Mouse (Mus musculus) cerebellum, postnatal 25 days (tissue): ENCODE results near the gene Nes.
A peak's percentile ranks its signal among the peaks of the same experiment; 100 is the strongest.

Source experiments
- DNase-seq, 2 experiments: peaks; one replicate each; pipeline ENCODE4 v3.0.0; 2021; ENCODE audit warnings: mixed read lengths in 2 of 2

Gene Nes

DNA sequence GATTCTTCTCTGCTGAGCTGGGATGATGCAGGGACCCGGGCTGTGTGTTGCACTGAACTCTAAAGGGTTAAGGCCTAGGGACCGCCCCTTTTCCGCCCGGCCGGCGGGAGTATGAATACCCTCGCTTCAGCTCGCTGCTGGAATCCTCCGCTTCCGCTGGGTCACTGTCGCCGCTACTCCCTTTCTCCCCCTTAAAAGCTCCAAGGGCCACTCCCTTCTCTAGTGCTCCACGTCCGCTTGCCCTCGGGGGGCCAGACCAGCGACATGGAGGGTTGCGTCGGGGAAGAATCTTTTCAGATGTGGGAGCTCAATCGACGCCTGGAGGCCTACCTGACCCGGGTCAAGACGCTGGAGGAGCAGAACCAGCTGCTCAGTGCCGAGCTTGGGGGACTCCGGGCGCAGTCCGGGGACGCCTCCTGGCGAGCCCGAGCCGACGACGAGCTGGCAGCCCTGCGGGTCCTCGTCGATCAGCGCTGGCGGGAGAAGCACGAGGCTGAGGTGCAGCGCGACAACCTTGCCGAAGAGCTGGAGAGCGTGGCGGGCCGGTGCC is at the start of gene Nes:
Gene Nes, plus strand, starts transcription at position 140 of the 550 bp plus-strand sequence.
- DNase-seq: no peak

DNA sequence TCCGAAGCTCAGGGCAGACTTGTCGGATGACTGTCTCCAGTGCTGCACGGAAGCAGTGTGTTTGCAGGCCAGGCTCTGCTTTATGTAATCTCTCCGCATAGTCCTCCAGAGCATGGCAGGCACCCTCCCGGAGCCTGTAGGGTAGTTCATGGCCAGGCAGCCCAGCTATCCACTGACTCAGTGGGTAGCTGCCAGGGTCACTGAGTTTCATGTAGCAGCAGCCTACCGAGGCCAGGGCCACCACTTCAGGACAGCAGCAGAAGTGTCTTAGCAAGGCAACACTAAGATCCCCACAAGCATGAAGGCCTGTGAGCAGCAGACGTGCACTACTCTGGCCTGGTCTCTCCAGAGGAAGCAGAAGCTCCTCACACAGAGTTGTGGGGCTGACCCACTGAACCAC is 45.9 kb upstream of the Nes start:
- DNase-seq: no peak

DNA sequence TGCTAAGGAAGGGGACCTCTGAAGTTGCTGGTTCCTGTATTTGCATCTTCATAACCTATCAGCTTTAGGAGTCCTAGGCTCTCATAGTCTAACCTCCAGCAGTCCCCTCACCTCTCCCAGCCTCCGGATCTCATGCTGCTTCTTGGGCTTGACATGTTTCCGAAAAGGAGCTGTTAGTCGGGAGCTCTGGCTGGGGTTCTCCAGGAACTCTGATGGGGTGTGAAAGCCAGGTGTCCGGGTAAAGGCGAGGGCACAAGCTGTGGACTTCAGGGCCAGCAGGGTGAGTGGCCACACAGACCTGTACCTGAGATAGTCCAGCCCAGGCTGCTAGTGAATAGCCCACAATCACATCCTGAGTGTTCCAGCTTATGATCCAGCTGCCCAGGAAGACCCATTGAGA is 43.4 kb upstream of the Nes start:
- no peak for DNase-seq

DNA sequence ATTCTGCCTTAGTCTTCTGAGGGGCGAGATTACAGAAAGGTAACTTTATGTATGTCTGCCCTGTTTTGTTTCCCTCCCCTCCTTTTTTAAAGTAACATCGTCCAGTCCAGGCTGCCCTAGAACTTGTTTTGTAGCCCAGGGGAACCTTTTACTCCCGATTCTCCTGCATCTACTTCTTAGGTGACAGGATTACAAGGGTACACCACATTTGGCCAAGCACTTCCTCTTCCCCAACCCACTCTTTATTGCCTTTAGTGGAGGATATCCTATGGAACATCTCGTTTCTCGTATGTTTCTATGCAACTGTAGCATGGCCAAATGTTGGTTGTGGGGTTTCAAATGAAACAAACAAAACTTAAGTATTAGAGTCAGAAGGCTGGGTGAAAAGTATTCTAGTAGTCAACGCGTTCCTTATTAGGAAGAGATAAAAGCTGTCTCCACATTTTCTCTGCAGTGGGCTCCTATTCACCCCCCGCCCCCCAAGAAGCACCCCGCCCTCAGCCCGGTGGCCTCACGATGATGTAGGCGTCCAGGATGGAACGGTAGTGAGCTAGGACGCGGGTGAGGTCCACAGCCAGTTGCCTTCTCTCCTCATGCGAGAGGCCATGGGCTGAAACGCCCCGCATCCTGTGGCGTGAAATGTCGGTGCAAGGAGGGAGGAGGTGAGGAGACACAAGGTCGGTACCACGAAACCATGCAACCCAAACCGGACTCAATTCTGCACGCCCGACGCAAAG is 41.4 kb upstream of the Nes start:
- DNase-seq: no peak

DNA sequence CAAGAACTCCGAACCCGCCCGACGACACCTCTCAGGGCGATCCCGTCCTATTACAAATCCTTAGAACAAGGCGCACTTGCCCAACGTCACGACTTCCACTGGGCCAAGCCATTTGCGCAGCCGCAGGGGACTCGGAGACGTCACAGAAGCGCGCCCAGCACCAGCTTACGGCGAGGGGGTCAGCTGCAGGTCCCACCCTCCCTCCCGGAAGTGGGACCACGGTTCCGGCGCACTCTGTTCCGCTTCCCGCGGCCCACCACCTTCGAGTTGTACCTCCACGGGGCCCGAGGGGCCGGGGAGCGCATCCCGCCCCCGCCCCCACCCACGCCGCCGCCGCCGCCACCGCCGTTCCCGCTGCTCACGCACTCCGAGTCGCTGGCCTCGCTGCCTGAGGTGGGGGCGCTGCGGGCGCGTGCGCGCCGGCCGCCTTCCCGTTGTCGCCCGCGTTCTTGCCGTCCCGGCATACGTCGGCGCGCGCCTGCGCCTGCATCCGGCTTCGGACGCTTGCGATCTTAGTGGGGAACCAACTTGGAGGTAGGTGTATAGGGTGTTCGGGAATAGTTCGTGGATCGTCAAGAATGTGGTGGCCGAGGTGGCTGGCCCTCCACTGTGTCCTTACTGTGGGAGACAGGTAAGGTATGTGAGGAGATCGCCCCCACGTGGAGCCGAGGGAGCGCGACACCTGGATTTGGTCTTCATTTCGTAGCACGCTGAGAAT is 40.6 kb upstream of the Nes start, which contains the start of the genes Isg20l2 and Rrnad1:
Gene Isg20l2, plus strand, starts transcription at position 237 of the 718 bp plus-strand sequence.
Gene Rrnad1, minus strand, starts transcription at position 640 of the 718 bp plus-strand sequence.
- peak; percentile 98 to 99 for DNase-seq

DNA sequence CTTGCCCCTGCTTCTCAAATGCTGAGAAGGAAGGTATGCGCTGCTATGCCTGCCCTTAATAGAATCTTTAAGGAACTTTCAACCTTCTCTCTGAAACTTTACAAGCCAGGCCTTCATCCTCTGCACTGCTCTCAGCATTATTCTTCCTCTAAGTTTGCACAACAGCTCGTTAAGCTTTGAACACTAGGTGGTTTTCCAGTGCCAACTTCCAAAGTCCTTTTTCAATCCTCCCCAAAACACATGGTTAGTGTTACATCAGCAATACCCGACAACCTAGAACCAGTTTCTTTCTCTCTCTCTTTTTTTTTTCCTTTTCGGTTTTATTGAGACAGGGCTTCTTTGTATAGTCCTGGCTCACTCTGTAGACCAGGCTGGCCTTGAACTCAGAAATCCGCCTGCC is 36.9 kb upstream of the Nes start:
- no peak for DNase-seq

DNA sequence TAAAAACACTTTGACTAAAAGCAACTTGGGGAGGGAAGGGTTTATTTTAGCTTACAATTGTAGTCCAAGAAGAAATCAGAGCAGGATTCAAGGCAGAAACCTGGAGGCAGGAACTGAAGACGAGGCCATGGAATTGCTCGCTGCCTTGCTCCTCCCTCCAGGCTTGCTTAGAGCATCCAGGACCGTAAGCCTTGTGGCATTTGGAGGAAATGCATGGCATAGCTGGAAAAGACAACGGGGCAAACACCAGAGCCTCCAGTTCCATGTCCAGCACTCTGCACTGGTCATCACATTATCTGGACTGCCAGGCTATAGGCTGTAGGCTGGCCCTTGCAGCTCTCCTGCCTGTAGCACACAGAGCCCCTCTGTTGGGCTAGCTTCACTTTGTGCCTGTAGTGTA is 36.4 kb upstream of the Nes start:
- no peak for DNase-seq

DNA sequence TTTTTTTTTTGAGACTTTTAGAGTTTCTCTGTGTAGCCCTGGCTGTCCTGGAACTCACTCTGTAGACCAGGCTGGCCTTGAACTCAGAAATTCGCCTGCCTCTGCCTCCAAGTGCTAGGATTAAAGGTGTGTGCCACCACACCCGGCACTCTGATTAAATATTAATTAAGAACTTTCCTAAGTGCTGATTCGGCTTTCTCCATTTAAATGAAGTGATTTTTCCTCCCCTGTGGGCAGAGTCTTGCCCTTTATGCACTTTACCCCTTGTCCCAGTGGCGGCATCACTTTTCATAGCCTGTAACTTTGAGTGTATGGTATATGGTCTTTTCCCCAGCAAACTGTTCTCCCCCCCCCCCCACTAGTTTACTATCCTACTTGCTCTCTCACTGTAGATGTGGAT is 35.7 kb upstream of the Nes start:
- DNase-seq: no peak

DNA sequence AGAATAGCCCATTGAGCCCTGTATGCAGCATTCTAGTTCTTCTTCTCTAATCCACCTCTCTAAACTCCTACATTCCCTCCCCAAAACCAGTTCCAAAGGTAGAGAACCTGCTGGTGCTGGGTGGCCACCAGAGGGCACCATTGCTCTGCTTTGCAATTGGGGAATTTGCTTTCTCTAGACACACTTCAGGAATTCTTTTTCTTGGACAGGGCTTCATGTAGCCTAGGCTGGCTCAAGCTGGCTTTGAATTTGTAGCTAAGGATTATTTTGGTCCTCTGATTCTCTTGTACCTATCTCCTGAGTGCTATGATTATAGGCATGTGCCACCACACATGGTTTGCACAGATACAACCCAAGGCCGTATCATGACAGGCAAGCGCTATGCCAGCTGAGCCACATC is 35.1 kb upstream of the Nes start:
- peak; percentile 86 to 94 for DNase-seq

DNA sequence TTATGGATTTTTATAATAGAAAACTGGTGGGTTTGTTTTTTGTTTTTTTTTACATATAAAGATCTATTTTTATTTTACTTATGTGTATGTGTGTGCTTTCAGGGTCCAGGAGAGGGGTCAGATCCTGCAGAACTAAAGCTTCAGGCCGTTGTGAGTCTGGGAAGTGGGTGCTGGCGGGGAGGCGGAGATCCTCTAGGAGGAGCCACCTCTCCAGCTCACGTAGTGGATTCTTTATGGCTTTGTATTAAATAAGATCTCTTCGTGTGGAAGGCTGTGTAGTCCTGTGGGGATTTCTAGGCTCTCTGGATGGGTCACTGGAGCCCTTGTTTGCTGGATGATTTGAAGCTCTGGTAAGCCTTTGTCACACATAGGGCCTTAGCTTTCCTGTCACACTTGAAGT is 30.3 kb upstream of the Nes start:
- DNase-seq: no peak

DNA sequence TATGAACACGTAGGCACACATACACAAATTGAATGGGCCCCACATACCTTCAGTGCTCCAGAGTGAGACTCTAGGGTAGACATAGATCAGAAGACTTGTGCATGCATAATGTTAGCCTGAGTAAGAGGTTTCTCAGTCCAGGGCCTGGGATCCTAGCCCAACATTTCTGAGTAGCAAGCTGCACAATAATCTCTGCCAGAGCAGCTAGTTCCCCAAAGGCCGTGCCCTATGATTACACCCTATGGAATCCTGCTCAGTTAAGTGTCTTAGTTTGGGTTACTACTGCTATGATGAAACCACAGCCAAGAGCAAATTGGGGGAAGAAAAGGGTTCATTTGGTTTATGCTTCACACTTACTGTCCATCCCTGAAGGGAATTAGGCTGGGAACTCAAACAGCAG is 28.4 kb upstream of the Nes start:
- DNase-seq: no peak

DNA sequence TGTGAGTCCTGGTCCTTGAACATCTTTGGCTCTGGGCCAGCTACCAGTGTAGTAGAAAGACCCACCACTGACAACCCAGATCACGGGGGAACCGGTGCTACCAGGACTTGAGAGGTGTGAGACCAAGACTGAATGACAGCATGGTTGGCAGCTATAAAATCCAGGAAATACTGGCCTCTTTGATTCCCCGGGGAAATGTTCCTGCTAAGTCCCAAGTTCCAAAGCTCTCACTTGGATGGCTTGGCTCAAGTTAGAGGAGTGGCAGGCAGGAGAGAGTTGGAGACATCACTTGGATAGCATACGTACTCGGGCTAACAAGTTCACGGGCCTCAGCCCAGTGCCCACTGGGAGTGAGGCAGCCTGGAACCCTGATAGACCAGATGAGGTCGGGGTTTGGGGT is 27.3 kb upstream of the Nes start:
- no peak for DNase-seq

DNA sequence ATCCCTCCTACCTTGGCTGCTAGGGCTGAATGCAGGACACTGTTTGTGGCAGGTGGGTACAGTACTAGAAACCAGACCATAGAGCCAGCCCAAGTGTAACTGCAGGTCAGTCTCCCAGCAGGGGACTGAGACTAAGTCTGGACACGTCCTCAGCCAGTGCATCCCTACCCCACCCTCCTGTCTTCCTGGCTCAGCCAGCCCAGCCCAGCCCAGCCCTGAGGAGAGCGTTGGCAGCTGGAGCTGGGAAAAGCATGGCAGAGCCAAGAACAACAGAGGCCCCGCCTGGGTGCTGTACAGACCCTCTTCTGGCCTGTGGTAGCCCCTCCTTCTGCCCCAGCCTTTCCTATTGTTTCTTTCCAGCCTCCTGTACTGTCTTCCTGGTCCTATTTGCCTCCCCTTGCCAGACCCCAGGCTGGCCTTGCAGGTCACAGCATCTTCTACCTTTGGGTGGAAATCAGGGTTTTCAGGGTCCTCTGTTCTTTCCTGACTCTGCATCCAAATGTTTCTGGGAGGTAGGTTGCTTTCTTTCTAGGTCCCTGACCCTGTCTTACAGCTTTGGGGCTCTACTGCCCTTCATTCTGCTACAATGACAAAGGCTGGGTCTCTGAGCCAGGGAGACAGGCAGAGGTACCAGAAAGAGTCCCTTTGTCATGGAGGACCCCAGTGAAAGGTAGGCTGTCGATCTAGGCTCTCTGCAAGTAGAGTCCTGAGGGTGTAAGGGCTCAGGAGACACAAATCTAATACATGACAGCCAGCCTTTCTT is 25.9 kb upstream of the Nes start:
- DNase-seq: no peak

DNA sequence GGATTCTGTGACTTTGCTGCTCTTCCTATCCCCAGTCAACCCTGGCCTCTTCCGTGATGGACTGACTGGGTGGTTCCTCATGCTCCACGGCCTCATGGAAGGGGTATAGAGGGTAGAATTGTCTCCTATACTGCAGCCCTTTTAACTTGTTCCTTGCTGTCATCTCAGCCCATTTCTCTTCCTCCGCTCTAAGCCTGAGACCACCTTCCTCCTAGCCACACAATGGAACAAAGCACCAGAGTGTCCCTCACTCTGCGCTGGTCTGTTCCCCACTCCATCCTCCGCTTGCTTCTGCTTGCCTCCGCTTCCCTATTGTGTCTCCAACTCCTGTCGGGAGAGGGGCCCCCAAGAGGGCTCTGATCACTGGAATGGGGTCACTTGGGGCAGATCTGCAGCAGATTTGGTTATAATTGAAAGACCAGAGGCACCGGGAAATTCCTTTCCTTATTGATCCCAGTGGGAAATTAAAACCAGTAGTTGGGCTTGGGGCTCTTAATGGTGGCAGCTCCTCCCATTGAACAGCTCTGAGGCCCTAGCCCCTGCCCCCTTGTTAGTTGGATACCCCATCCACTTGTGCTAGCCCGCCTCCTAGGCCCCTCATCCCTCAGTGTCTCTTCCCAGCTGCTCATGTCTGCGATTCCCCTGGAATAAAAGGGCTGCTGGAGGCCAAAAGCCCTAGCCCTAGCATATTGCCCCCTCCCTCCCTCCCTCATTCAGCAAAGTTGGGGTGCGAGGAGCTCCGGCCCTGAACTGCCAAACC is 24.9 kb upstream of the Nes start:
- no peak for DNase-seq

DNA sequence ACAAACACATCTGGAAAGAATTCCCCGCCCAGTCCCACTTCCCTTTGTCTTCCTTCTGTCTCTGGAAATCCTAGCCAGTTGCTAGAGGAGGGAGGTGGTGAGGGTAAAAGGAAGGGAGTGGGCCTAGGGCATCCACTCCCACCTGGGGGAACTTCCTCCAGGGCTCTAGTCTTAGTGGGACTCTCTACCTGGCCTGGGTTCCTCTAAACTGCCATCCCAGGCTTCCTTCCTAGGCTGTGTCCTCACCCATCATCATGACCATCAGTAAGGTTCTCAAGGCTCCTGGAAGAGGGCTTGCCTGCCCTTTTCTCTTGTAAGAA is 24.4 kb upstream of the Nes start:
- no peak for DNase-seq

DNA sequence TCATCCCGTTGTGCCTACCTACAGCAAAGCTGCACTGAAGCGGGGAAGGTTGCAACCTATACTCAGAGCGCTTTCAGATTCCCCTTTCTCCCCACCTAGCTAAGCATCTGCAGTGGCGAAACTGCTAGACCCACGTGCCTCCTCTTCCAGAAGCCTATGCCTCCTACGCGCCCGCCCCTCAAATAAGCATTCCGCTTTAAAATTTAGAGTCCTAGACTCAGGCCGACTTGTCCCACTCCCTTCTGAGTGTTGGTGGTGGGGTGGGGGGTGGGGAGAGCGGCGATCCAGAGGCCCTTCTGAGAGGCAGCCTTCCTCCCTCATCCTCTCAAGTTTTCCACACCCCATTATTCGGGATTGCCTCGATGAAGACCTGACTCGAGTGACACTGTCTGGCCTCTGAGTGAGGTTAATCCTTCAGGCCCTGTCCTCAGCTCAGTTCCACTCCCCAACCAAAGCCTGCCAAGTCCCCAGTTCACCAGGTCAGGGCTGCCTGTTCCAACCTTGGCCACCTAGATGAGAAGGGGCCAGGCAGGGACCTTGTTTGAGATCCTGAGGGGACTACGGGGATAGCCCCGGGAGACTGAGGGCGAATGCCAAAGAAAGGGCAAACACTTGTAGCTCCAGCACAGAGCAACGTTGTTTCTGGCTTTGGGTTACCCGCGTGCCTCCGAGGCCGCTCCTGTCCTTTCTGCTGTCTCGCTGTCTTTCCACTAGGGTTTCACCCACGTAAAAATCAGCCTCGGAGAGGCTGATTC is 23.6 kb upstream of the Nes start:
- no peak for DNase-seq

DNA sequence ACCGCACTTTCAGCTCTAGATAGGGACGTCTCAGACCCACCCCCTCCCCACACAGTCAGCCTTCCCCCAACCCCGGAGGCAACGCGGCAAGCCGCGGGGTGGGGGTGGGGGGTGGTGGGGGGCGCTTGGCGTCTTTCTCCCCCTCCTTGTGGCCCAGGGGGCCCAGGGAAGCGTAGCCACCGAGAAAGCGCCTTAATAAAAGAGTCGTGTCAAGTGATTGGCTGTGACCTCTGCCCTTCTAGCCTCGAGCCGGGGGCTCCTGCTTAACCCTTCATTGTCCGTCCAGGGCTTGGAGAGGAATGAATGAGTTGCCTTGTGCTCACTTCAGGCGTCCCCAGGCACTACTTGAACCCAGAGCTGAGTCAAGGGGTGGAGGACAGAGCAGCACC is 23.1 kb upstream of the Nes start:
- DNase-seq: no peak

DNA sequence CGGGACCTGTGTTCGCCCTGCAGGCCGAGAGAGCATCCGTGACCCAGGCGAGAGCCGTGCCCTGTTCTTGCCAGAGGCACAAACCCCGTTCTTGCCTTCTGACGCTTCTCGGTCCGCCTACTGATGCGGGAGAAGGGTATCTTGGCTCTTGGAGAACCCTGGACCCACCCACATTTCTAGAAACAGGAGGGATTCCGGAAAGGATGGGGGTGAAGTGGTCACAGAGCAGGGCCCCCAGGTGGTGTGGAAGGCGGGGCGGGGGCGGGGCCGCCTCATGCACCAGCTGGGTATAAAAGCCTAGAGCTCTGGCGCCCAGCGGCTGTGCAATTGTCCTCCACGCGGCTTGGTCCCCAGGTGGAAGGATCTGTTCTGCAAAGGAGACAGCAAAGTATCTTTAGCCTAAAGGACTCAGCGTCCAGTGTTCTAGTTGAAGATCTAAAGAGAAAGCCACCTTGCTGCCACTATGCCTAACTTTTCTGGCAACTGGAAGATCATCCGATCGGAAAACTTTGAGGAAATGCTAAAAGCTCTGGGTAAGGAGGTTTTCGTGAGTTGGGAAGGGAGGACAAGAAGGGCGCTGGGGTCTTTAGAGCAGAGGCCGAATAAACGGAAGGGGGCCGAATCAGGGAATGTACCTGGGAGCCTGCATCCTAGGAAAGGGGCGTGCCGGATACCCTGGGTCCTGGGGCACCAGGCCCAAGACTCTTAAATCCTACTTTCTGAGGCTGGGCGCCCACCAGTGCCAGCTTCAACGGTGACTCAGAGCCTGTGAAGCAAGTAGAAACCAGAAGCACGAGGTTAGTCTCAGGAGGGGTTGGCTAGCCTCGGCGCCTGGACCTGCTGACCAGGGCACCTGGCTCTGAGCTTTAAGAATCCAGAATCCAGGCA is 22.3 kb upstream of the Nes start, which contains the start of gene Crabp2:
Gene Crabp2, plus strand, starts transcription at position 289 of the 888 bp plus-strand sequence.
- DNase-seq: no peak

DNA sequence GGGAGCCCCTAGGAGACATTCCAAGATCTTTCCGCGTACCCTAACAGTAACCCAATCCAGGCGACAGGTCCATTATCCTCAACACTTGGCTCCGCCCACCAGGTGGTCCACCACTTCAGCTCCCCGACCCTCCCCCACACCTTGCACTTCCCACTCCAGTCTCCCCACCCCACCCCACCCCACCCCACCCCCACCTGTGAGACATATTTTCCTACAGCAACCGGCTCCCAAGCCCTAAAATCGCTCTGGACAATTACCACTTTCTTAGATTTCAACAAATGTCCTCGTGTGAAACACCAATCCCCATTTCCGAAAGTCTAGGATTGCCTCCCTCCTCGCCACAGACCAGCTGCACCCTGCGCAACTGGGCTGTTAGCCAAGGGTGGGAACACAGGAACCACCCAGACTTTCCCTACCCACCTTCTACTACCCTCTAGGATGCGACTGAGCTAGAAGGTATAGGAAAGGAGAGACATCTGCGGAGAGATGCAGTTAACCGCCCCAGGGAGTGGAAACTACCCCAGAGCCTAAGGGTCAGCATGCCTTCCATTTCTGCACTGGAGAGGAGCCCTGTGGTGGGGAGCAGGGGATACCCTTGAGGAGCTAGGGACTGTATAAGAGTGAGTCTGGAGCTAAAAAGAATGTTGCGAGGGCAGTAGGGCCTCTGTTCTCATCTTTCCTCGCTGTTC is 21.5 kb upstream of the Nes start:
- no peak for DNase-seq

DNA sequence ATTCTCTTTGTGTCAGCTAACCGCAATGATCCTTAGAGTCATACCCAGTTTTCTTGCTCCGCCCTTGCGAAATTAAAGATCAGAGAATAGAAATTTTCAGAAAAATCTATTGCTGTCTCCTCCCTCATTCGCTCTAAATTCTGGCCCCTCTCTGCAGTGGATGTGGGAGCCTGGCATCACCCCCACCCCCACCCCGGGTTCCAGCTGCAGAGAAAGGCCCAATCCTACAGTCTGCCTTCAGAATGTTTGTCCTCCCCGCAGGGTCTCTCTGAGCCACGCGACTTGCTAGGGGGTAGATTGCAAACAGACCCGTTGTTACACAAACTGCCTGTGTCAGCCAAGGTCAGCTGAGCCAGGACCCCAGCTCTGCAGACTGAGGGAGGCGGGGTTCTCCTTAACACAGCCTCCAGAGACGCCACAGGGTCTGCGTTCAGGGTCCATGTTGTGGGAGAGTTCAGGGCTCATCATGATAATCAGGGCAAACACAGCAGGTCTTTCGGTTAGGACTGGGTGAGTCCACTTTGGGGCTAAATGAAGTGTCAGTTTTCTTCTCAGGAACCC is 20.8 kb upstream of the Nes start:
- no peak for DNase-seq
